Mouse (Mus musculus) lung, adult 18-20 months (tissue): ENCODE data around the gene Htr5a.
A peak's percentile ranks its signal among the peaks of the same experiment; 100 is the strongest.

Source experiments
- DNase-seq, 2 experiments: peaks; one replicate each; pipeline ENCODE4 v3.0.0; 2022; ENCODE audit warnings: mixed read lengths in 2 of 2

Htr5a gene

DNA sequence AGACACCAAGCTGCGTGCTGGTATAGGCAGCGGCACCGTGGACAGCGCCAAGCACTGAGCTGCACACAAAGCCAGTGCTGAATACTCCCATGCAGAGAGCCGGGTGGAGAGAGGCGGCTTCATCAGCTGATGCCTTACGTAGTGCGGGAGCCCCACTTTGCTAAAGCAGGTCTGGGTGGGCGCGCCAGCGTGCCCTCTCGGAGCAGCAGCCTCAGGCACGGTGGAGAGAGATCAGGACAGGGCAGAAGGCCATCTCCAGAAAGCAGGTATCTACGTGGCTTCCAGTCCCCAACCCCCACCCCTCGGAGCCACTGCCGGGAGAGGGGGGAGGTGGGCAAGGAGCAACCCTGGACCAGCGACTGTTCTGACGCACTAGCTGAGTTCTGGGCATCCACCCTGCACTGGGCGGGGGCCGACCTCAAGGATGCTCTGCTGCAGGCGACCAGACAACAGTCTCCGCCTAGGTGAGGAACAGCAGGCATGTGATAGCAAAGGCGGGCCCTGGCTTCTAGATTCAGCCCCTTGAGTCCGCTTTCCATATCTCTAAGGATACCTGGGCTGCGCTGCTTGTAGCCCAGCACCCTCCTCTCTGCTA is at the start of gene Htr5a:
Htr5a (plus strand) TSS at position 449 of the 595 bp plus-strand sequence.
- DNase-seq: no peak

DNA sequence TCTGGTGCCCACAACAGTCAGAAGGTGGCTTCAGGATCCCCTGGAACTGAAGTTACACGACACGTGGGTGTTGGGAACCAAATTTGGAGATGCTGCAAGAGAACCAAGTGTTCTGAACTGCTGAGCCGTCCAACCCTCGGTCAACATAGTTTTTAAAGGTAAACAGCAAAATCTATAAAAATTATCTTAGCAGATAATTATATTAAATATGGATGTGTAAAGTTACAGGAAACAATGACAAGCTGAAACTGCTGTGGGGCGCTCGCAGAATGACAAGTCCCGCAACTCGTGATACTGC is 49.8 kb upstream of the Htr5a start:
- peak in 1 of 2 experiments; percentile 7 for DNase-seq

DNA sequence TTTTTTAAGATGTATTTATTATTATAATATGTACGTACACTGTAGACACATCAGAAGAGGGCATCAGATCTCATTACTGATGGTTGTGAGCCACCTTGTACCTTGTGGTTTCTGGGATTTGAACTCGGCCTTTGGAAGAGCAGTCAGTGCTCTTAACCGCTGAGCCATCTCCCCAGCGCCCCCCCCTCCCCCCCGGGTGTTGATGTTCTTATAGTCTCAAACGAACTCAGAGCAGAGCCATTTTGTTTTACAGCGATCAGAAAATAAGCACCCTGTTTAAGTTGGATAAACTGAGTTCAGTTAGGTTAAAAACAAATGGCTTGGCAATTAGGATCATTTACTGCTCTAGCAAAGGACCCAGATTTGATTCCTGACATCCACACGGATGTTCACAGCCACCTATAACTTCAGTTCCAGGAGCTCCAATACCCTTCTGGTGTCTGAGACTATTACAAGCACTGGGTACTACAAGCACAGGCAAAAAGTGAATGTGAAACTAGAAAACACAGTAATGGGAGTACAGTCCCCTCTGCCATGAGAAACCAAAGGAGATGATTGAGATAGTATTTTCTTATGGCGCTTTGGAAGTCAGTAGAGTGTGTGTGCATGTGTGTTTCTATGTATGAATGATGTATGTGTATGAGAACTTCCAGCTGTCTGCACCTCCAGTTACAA is 49.3 kb upstream of the Htr5a start:
- DNase-seq: no peak

DNA sequence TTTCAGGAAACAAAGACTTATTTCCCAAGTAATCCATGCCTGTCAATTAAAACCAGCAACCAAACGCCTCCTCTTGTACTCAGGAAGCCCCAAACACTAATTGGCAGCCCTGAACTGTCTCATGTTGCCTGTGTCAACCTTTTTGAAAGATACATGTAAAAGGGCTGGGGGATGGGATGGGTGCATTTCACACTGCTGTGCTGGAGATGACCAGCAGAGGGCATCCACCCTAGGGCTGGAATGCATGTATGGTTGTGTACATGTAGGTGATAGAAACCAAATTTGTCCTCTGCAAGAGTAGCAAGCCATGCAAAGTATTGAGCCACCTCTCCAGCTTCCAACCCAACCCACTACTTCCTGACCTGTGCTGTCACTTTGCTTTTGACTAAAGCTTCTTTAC is 48.0 kb upstream of the Htr5a start:
- peak; percentile 70 to 79 for DNase-seq

DNA sequence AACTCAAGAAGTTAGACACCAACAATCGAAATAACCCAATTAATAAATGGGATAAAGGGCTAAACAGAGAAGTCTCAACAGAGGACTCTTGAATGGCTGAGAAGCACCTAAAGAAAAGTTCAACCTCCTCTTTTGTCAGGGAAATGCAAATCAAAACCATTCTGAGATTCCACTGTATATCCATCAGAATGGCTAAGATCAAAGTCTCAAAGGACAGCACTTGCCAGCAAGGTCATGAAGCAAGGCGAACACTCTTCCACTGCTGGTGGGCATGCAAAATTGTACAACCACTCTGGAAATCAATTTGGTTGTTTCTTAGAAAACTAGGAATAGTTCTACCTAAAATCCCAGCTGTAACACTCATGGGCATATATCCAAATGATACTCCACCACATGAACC is 27.7 kb upstream of the Htr5a start:
- DNase-seq: no peak

DNA sequence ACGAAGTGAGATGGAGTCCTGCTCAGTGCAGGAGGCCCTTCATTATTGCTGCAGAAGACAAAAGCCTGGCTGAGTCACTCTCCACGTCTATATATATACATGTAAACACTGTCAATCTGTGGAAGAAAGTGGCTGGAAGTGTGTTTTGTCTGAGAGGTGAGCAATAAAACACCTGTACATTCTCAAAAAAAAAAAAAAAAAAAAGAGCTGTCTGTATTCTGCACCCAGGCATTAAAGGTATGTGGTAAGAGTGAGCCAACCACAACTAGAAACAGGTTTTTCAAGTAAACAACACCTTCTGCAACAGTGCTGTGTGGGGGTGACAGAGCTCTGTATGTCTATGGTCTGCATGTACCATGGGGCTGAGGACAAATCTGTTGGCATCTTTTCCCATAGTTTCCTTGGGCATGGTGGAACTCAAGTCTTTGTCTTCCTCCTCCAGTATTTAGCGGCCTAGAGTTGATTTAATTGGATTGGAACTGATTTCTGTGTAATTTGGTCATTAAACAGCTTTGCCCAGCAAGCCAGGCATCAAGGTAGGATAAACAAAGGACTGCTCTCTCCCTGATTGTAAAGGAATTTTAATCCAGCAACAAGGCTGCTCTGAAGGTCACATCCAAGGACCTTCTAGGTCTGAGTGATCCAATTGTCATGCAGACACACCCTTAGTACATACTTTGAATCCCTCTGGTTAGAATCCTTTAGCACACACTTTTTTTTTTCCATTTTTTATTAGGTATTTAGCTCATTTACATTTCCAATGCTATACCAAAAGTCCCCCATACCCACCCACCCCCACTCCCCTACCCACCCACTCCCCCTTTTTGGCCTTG is 22.9 kb upstream of the Htr5a start:
- DNase-seq: no peak

DNA sequence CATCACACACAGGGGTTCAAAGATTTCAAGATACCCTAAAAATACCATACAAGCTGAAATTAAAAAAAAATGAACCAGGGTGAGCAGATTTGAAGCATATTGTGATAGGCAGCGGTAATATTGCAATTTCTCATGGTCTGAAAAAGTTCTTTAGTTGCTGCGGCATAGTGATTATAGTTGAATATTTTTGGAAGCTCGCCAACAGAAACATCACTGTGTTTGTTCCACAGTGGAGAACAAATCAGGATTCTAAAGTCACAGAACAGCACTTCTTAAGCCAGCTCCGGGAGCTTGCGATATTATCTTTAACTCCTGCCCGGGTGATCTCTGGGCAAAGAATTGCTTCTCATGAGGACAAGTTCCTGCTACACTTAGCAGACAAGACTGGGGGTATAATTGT is 20.8 kb upstream of the Htr5a start:
- no peak for DNase-seq

DNA sequence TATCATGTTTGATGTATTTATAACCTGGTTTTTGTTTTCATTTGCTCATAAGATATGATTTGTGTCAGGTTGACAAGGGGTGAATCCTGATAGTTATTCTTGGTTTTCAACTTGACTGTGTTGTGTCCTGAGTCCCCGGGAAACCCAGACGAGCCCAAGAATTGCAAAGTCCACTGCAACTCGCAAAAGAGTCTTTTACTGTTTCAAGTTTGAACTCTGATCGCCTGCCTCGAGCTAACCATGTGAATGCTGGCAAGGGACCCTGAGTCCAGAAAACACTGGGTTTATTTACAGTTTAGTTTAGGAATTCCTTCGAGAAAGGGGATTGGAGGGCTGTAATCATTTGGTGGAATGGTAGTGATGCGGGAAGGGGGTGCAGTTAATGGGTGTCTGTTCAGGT is 14.0 kb upstream of the Htr5a start:
- DNase-seq: no peak

DNA sequence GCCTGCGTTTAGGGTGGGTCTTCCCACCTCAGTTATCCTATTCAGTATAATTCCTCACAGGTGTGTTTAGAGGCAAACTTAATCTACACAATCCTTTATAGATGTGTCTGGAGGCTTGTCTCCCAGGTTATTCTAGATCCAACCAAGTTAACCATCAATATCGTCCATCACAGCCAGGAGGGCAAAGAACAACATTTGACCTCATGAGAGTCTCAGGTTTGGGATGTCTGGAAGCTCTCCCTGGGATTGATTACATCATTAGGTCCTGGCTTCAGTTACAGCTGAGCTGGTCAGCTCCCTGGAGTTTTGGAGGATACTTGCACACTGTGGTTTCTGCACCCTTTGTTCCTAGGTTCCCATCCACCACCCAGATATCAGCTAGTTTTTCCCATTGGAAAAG is 6.9 kb upstream of the Htr5a start:
- DNase-seq: no peak

DNA sequence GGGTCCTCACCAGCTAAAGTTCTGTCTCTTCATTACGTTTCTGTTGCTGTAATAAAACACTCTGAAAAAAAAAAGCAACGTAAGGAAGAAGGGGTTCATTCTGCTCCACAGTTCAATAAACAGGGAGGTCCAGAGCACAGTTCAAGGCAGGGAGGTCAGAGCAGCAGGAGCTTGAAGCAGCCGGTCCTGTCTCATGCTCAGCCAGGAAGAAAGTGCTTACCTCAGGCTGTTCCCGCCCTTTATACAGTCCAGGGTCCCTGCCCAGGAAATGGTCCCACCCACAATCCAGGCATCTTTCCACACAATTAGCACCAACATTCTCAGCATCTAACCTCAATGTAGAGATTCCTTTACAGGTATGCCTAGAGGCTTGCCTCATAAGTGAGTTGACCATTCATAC is 3.9 kb upstream of the Htr5a start:
- DNase-seq: no peak

DNA sequence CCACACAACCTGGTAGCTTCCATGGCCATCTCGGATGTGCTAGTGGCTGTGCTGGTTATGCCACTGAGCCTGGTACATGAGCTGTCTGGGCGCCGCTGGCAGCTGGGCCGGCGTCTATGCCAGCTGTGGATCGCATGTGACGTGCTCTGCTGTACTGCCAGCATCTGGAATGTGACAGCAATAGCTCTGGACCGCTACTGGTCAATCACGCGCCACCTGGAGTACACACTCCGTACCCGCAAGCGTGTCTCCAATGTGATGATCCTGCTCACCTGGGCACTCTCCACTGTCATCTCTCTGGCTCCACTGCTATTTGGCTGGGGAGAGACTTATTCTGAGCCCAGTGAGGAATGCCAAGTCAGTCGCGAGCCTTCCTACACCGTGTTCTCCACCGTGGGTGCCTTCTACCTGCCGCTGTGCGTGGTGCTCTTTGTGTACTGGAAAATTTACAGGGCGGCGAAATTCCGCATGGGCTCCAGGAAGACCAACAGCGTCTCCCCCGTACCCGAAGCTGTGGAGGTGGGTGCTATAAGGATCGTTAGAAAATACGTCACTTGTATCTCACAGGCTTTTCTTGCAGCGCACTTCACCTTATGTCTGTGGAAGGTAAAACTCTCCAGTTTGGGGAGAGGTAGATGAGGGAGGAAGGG is 847 bp downstream of the Htr5a start:
- no peak for DNase-seq

DNA sequence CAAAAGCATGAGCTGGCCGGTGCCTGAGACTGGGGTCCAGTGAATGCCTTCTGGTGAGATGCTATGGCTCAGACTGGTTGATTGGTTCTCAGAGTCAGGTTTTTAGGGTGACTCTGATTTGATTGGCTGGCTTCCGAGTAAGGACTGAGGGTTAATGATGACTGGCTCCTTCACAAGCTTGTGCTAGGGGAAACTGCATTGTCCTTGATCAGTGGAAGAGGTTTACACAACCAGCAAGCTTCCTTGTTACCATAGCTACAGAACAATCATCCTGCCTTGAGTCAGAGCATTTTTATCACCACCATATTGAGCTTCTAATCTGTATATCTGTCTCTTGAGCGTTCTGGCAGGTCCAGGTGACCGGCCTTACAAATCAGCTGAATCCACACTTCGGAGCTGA is 5.0 kb downstream of the Htr5a start:
- no peak for DNase-seq

DNA sequence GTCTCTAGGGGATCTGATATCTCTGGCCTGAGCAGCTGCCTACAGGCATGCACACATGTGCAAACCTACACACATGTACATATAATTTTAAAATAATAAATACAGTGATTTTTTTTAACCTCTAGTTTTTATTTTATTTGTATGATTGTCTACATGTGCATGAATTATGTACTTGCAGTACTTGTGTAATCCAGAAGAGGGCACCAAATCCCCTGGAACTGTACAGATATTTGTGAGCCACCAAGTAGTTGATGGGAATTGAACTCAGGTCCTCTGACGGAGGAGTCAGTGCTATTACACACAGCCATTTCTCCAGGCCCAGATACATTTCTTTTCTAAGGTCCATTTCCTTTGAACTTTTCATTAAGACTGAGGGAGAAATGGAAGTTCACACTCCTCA is 12.3 kb downstream of the Htr5a start:
- DNase-seq: no peak

DNA sequence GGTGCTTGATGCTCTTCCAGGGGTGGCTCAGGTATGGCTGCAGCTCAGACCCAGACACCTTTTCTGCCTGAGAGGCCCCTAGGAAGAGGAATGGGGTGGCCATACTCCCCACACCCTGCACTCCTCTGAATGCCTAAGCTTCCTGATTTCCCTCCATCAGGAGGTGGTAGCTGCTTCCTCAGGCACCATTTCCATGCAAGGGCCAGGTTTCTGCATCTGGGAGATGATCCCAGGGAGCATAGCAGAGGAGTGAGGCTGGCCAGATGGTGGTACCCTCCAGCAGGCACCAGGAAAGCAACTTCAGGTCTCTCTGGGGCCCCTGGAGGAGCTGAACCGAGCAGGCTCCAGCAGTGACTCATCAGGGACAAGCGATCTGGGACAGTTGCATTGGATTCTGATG is 13.8 kb downstream of the Htr5a start:
- no peak for DNase-seq

DNA sequence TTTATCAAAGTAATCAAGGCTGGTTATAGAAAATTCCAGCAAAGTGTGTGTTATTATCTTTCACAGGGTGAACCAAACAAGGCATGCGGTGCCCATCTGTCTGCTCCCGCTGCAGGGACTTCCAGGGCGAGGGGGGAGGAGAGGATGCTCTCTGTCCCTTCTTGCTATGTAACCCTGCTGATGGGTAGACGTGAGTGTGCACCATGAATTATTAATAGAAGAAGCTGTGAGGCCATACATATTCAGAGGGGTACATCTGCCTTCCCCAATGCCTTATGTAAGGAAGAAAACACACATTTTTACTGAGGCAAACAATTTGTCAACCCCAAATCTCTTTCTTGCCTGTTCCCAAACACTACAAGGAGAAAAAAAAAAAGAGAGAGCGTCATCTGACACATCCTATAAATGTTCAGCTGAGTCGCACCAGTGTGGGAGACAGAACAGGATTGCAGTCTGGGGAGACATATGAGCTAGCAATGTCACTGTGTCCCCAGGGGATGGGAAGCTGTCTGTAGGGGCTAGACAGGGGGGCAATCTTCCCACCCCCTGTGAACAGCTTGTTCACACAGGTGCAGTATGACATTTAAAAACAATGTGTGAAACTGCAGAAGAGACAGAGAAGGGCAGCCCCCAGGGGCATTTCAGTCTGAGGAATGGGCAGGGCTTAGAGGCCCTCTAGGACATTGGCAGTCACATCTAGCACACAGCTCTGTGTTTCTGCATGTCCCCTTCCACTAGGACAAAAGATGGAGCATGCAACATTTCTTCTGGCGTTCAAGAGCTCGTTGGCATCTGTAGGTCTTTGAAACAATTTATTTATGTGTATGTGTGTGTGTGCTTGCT is 31.5 kb downstream of the Htr5a start:
- no peak for DNase-seq

DNA sequence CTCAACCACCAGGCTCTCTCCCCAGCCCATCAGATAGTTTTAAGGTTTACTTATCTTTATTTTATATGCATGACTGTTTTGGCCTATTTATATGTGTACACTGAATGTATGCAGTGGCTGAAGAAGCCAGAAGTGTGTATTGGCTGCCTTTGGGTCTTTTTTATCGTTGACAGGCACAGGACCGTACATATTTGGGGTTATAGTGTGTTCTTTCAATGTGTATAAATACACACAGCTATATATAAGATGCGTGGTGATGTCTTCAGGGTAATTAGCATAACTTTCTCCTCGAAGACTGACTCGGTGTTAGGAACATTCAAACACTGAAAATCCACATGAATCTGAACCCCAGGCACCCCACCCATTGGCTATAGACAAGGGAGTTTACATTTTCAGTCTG is 32.3 kb downstream of the Htr5a start:
- no peak for DNase-seq

DNA sequence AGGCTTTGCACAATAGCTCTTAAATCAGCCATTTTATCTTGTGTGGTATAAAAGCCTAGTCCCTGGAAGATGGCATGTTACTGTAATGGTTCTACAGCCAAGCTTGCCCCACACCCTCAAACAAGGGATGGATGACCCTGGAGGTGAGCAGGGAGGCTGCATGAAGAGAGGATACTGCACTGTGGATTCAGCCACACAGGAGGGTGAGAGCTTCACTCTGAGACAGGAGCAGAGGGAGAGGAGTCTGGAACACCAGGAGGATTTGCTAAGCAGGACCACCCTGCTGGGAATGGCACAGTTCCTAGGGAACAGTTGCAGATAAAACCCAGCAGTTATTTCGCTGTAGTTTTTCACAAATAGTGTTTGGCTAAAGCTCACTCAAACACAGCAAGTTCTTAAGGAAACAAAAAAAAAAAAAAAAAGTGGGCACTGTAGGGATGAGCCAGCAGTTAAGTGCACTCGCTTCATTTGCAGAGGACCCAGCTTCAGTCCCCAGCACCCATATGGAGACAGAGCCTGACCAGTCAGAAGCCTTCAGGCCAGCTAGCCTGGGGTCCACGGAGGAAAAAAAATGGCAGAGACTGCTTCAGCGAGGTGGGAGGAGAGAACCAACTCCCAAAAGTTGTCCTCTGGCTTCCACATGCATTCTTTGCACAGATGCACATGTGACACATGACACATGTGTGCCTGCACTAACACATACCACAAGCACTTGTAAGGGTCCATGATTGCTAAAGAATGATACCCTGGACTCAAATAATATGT is 33.6 kb downstream of the Htr5a start:
- DNase-seq: no peak

DNA sequence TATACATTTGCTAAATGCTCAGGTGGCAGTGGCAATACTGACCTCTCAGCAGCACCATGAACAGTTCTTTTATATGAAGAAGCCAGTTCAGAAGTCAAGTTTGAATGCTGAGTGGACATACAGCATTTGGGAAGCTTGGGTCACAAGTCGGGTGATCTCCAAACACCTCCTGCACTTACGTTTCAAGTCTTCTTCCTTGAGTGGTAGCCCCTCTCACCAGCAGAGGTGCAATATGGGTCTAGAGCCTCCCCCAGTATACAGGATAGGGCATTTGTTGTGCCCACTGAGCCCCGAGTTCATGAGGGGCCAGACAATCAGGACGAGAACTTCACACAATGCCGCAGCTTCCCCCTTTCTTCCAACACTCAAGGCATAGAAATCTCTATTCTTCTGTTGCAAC is 36.4 kb downstream of the Htr5a start:
- DNase-seq: no peak

DNA sequence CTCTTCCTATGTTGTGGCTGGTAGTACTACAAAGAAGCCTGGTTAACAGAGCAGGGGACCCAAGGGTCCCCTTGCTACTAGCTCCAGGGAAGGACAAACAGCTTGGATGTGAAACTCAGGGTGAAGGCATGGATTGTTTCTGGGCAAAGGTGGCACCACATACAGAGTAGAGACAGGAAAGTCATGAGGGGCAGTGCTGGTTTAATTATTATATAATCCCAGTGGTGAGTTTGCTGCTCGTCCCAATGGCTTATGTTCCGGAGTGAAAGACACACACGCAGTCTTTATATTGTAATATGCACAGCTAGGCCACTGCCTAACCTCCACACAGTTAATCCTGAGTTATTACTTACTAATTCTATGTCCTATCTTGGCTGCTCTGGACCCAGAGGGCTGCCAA is 37.8 kb downstream of the Htr5a start:
- no peak for DNase-seq

DNA sequence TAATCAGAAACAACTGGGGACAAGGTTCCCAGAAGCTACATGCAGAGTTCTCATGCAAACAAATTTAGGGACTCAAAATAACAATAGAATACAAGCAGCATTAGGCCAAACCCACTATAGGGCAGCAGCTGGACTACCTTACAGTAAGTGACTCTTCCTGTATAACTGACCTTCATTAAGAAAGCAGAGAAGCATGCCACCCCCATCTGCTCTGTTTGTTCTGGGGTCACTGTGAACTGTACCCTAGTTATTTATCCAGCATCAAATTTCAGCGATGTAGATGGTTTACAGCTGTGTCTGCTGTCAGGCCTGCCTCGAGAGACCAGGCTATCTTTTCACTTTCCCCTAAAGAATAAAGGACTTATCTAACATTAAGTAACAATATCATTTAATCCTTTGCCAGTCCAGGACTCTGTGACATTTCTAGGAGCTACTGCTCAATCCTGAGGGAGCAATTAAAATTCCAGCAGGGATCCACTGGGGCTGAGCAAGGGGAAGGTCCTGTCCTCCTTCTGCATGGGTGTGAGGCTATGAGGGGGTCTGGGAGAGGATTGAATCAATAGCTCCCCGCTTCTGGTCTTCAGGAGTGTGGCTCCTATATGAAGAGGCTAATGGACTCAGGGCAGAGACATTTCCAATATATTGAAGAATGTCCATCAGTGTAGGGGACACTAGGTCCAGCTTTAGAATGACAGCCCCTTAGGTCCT is 38.5 kb downstream of the Htr5a start:
- no peak for DNase-seq

DNA sequence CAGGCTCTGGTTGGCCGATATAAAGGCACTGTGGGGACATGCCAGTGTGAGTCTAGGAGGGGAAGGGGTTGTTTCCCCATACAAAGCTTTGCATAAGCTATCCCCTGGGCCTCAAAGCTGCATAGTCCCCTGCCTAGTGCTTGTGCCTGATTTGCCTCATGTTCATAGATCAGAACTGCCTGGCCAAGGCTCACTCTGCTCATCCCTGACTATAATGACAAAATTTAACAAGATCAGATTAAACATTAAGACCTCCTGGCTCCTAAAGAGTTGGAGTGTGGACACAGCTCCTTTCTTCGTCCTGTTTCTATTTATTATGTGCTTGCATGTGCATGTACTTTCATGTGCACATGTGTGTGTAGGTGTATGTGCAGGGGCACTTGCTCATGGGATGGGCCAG is 39.3 kb downstream of the Htr5a start:
- DNase-seq: no peak

DNA sequence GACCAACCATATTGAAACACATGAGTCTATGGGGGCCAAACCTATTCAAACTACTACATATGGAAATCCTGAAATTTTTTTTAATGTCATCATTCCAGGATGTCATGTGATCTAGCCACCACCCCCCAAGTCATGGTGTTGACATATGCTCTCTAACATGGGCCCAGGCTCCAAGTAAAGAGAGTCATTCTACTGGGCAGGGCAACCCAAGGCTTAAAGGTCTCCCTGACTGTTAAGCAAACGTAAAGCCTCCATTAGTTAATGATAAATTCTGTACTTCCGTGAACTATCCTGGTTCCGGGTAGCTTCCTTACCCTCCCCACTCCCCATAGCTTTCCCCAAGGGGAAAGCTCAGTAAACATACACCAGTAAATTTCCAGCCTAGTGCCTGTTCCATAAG is 46.1 kb downstream of the Htr5a start:
- DNase-seq: no peak
